Comparison of ENCODE assay signal across 13 mouse cellular contexts in genomic region chr5:78993258-78993657, GRCm38 (mm10).
DNase-seq lines count a peak whose midpoint lies in the region; ATAC-seq lines count a peak whose summit lies in the region.
"Had no signal": no experiment of that assay in that cellular context is flagged by ENCODE, and none has a peak within 500 bp of the region (broad histone marks: within the 10 kb centered on the region; RNA-seq: fewer than 3 reads in every experiment).

No protein-coding gene starts in this region.

- 64% methylated on average over 3 of the region's 3 CpGs for WGBS in neural tube, embryonic 11.5 days

- no peak for DNase-seq in neural tube, embryonic 11.5 days (ENCODE audit: low spot score)
- no peak for DNase-seq in neural tube, embryonic 10.5 days (ENCODE audit: extremely low spot score, low spot score)
- peak; percentile 48 to 85 for DNase-seq in frontal cortex, postnatal 36 days (ENCODE audit: low spot score in 2 of 2)
- DNase-seq in left cerebral cortex, adult 9 months (ENCODE audit: low spot score in 2 of 2), result peak; percentile 11 to 78
- DNase-seq in gastrocnemius, adult 8-10 months (ENCODE audit: low spot score in 2 of 2), result no peak
- DNase-seq in thymus, adult 18-20 months, result no peak
- no peak for DNase-seq in gastrocnemius, postnatal 14 days
- DNase-seq: kidney, postnatal 14 days; lung, embryonic 14.5 days had no signal

- no peaks in the 10 kb centered on the region for H3K4me1 ChIP-seq in neural tube, embryonic 11.5 days (ENCODE audit: control insufficient read depth, insufficient read depth, low read length)
- H3K4me1 ChIP-seq: embryonic facial prominence, embryonic 13.5 days; heart, embryonic 13.5 days had no signal

- H3K27ac ChIP-seq in neural tube, embryonic 11.5 days (ENCODE audit: low read depth, low read length), result no peak overlapping the region
- H3K27ac ChIP-seq: embryonic facial prominence, embryonic 13.5 days; heart, embryonic 13.5 days had no signal

- no peaks in the 10 kb centered on the region for H3K27me3 ChIP-seq in neural tube, embryonic 11.5 days (ENCODE audit: control insufficient read depth, insufficient read depth, low read length)
- H3K27me3 ChIP-seq: embryonic facial prominence, embryonic 13.5 days; heart, embryonic 13.5 days had no signal

- 0 out of 2 replicates have a peak, but pooled peaks have one; percentile 41 for ATAC-seq in neural tube, embryonic 11.5 days (ENCODE audit: insufficient read depth, low FRiP score, low TSS enrichment)
- no peak for ATAC-seq in erythroid progenitor cell, adult 5-6 weeks (replicated peaks; ENCODE audit: low FRiP score, poor library complexity, severe bottlenecking)
- ATAC-seq: CD4-positive, CD25-positive, alpha-beta regulatory T cell, adult 4 months had no signal

- H3K9ac ChIP-seq in neural tube, embryonic 11.5 days (ENCODE audit: low read length), result no peak overlapping the region
- H3K9ac ChIP-seq: embryonic facial prominence, embryonic 13.5 days; heart, embryonic 13.5 days; lung, embryonic 14.5 days had no signal

- intact Hi-C loops in gastrocnemius, postnatal 14 days (cut with DNase I; ENCODE audit: low total_unique reads), result no loop called here

- H3K4me3 ChIP-seq in neural tube, embryonic 11.5 days (ENCODE audit: low read depth, low read length), result no peak overlapping the region
- H3K4me3 ChIP-seq: embryonic facial prominence, embryonic 13.5 days; heart, embryonic 13.5 days had no signal

- no peak overlapping the region for H3K4me2 ChIP-seq in neural tube, embryonic 11.5 days (ENCODE audit: low read depth)
- H3K4me2 ChIP-seq: embryonic facial prominence, embryonic 13.5 days; heart, embryonic 13.5 days; lung, embryonic 14.5 days had no signal

- no peaks in the 10 kb centered on the region for H3K9me3 ChIP-seq in neural tube, embryonic 11.5 days (ENCODE audit: control insufficient read depth, low read length)
- H3K9me3 ChIP-seq: embryonic facial prominence, embryonic 13.5 days had no signal

- no peaks in the 10 kb centered on the region for H3K36me3 ChIP-seq in neural tube, embryonic 11.5 days (ENCODE audit: control insufficient read depth, insufficient read depth, low read length)
- H3K36me3 ChIP-seq: embryonic facial prominence, embryonic 13.5 days; heart, embryonic 13.5 days had no signal

Comparison
In these comparisons a context has a peak if more than half of its experiments do, and no peak if none do; other contexts are left out.
1. DNase-seq: peak in frontal cortex, postnatal 36 days (2 of 2) and left cerebral cortex, adult 9 months (2 of 2); none in neural tube, embryonic 11.5 days (single experiment), neural tube, embryonic 10.5 days (single experiment), gastrocnemius, adult 8-10 months (0 of 2), thymus, adult 18-20 months (0 of 2) and gastrocnemius, postnatal 14 days (single experiment).